Mouse (Mus musculus) layer of hippocampus, adult 9-10 months (tissue): ENCODE results near the gene Glt6d1.

ENCODE experiments used
- DNase-seq: peaks from one replicate; pipeline ENCODE4 v3.0.0; 2022; ENCODE audit warnings: low spot score

The Glt6d1 gene

DNA sequence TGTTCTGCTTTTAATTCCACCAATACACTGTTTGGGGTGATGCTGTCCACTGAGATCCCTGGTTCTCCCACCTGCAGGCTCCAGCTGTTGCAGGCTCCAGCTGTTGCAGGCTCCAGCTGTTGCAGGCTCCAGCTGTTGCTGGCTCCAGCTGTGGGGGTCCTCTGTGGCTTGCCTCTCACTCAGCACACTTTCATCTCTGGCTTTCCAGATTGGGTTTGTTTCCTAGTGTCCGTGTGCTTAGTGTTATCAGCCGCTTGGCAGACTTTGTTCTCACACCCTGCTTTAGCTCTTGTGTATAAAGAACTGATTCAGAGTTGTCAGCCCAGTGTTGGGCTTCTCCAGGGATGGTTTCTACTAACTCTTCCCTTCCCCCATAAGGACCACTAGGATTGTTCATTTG, 18.0 kb downstream of the Glt6d1 start:
- no peak for DNase-seq

DNA sequence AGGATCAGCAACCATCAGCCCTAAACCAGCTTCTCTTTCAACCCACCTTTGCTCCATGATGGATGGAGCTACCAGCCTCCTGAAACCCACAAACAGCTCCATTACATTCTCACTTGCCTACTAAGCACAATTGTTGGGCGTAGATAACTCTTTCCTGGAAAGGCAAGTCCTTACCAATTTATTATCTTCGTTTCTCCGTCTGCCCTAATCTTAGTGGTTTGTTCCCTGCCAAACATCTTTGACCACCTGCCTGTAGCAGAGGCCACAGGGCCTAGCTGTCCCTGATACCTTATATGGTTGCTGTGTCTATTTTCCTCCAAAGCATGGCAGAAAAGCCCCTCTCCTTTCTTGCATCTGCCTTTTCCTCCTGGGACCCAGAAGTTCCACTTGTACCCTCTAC, 26.6 kb downstream of the Glt6d1 start:
- DNase-seq = no peak

DNA sequence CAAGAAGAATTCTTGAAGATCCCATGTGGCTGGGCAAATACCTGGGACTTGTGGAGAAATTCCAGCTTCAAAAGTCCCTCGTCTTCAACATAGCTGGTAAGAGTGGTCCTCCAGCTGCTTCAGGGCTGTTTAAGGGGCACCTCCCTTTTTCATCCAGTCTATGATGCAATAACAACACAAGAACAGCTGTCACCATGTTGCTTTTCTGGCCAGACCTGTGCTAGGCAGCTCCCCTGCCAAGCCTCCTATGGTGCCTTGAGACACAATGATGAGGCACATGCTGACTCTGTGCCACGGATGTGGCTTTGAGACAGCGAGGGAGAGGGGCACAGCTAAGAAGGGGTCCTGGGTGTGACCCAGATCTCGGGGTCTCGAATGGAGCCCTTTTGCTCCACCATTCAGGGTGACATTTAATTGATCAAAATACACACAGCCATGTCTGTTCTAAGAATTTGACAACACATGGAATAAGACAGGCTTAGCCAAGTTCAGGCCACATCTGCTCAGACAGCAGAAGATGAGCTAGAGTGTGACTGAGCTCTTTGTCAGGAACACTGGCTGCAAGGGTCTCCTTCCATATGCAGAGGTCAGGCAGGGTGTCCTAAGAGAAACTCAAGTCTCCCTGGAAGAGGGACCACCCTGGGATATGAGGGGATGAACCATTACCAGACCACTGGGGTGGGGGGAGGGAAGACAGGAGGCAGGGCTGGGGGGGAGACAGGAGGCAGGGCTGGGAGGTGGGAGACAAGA, 29.9 kb downstream of the Glt6d1 start:
- DNase-seq = no peak

DNA sequence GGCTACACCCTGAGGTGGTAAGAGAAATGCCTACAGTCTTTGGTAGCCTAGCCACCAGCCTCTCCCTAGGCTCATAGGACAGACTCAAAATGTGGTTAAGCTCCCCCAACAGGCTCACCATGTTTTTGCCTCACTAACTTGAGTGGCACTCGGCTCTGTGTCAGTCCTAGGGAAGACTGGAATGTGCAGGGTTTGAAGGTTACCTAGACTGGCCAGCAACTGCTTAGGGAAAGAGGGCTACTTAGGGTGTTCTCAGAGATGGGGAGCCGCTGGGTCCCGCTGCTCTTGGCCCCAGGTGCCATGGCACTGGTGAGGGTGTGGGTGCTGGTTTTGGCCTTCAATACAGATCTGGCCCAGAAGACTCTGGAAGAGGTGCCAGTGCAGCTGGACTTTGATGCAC, 33.7 kb downstream of the Glt6d1 start, which contains the start of gene Gm13539:
TSS of gene Gm13539 (plus strand) at position 301 of the 400 bp plus-strand sequence.
- no peak for DNase-seq

DNA sequence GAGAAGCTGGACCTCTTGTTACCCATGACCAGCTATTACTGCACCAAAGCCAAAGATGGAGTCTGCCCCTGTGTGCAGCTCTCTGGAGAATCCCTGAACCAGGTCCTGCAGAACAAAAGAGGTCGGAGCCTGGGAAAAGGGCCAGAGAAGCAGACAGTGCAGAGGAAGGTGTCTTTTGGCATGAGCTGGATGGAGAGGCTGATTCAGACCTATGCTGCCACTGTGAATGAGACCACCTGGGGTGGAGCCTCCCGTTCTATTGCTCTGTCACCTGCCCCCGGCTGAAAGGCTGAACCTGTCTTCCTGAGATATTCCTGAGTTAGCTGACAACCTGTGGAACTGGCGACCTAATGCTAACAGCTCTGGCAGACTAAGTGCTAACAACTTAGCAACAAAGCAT, 34.7 kb downstream of the Glt6d1 start:
- DNase-seq = no peak

DNA sequence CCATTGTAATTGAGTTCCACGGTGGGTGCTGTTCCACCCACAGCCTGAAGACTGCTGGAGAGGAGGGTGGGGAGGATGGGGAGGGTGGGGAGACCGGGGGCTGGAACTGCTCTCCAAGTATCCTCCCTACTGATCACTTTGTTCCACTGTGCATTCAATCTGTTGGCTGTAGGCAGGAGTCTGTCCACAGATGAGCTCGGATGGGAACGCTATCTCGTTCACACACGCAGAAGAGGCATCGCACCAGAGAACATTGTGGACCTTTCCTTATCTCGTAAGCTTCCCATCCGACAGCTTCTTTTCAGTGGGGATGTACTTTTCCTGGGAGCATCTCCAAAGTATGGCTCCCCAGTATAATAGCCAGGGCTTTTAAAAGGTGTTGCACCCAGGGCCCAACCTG, 36.6 kb downstream of the Glt6d1 start:
- no peak for DNase-seq

DNA sequence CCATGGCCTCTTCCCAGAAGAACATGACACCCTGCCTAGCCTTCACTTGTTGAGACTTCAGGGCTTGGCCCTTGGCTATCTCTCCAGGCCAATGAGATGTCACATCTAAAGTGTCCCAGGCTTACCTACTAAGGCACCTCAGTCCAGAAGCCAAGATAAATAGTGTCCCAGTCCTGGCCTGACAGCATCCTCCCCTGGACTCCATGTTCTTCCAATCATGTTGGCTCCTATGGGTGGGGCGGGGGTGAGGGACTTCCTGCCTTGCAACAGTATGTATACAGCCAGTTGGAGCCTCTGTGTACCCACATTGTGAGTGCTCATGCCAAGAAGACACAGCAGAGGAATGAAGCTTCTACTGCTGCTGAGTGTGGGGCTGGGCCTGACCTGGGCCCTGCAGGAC, 38.9 kb downstream of the Glt6d1 start, which contains the start of gene Lcn11:
TSS of gene Lcn11 (plus strand) at position 301 of the 400 bp plus-strand sequence.
- no peak for DNase-seq

DNA sequence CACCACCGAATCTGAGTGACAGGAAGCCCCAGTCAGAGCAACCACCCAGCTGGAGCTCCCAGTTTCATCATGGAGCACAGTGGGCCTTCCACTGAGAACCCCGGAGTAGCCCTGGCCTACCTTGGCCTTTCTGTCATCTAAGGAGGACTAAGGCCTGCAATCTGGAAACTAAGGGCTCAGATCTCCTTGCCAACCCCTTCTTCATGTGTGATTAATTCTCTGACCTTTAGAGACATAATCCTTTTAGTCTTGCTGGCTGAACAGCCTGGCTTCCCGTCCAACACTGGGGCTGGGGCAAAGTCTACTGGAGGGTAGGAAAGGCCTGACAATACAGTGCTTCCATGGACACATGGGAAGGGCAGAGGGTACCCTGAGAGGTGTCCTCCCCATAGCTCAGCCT, 39.7 kb downstream of the Glt6d1 start:
- DNase-seq = no peak

DNA sequence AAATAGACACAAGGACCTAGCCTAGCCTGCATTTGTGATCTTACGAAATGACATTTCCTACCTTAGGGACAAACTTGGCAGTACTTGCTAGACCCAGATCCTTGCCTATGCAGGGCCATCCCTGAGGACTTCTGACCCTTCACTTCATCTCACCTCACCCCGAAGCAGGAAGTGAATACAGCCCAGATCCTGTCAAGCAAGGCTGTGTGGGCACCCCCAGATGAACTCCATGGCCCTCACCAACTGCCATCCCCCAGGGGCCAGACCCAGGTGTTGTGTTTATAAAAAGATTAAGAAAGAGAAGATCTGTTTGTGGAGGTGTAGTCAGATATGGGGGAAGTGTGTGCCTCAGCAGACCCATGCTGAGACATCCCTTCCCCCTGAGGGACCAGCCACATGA, 41.0 kb downstream of the Glt6d1 start:
- DNase-seq = no peak

DNA sequence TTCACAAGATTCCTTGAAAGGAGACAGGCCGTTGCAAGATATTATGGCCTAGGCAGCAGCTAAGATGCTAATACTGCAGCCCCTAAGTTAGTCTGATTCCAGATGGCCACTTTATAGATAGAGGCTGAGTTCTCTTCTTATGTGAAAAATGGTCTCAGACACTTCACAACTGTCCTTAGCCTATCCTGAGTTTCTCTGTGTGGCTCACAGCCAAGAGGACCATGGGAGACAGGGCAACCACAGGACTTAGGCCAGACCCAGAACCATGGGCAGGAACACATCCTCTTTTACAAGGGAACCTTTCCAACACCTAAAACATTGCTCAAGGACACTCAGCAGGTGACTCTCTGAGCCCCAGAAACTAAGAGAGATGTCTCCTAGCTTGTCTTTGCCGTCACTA, 42.1 kb downstream of the Glt6d1 start:
- DNase-seq = no peak

DNA sequence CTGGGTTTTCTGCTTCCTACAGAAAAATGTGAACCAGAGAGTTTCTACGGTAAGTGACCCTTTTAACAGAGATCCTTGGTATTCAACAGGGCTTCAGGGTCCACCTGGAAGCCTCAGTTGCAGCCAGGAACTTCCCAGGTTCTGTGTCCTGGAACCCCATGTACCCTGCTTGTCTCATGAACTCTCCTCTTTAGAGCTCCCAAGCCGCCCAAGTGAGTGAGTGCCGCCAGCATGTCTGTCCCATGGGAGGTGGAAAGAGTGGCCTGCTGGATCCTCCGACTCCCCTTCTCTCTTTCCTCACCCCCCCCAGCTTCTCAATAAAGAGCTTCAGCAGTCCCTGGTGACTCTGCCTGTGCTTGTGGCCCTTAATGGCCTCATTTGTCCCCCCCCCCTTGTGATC, 47.9 kb downstream of the Glt6d1 start:
- no peak for DNase-seq

DNA sequence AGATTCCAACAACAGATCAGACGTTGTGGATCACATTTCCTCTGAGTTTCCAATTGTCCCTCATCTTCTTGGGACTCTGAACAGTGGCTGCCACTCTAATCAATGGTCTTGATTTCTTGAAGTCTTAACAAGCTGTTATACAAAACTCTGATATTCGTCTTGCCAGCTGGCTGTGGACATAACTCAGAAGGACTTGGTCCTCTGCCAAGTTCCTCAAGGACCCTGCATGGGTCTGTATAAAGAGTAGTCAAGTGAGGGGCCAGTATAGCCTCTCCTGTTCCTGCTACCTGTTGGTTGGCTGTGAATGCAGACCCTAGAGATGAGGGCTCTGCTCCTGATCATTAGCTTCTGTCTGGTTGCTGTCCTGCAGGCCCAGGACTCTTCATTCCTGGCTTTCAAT, 50.4 kb downstream of the Glt6d1 start, which contains the start of gene Lcn3:
TSS of gene Lcn3 (plus strand) at position 301 of the 400 bp plus-strand sequence.
- no peak for DNase-seq

DNA sequence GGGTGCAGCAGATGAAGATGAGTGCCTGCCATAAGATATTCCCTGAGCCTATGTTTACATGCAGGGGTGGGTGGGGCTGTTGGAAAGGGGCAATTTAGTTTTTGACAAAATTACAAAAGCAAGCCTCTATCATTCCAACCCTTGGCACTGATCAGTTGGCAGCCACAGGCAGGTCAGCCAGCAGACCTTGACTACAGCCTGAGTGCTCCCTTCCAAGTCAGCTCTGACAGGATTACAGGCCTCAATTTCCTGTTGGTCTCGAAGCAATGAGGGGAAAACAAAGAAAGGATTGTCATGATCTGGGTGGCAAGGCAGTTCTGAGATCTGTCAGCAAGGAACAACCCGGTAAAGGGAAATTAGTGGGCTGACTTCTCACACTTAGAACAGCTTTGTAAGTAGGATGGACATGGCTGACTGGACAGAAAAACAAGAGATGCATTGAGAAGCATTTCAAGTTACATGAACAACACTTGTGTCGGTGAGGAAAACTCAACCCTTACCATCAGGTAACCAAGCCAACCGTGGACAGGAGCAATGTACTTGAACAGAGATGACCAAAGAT, 57.5 kb downstream of the Glt6d1 start:
- no peak for DNase-seq

DNA sequence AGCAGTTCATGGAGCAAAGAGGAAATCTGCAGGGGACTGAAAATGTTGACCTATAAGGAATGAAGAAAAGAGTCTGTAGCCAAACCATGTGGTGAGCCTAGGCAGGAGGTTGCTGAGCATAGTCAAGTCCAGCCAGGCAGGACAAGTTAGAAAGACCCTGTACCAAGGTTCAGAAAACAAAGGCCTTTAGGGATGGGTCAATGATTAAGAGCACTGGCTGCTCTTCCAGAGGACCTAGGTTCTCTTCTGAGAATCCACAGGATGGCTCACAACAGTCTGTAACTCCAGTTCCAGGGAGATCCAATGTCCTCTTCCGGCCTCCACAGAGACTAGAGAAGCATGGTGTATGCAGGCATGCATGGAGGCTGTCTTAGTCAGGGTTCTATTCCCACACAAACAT, 61.4 kb downstream of the Glt6d1 start:
- DNase-seq = no peak
